Mouse (Mus musculus): ENCODE results near the gene Trim17. TPM values are rescaled to one million over a fixed set of nuclear protein-coding genes. Genes with fewer than 3 reads are reported as not detected.
A peak's percentile ranks its signal among the peaks of the same experiment; 100 is the strongest.

The Trim17 gene
- 1 to 10 TPM; 4.0 to 5.0 TPM for total RNA-seq (2021)
- long read RNA-seq, experiment 1, partial matches to known transcripts, result 2 of 6 reads
- long read RNA-seq, experiment 1, other reads (novel, unspliced or antisense), result 4 of 6 reads
- long read RNA-seq, experiment 2, partial matches to known transcripts, result 0 of 3 reads
- long read RNA-seq, experiment 2, other reads (novel, unspliced or antisense), result 3 of 3 reads

DNA sequence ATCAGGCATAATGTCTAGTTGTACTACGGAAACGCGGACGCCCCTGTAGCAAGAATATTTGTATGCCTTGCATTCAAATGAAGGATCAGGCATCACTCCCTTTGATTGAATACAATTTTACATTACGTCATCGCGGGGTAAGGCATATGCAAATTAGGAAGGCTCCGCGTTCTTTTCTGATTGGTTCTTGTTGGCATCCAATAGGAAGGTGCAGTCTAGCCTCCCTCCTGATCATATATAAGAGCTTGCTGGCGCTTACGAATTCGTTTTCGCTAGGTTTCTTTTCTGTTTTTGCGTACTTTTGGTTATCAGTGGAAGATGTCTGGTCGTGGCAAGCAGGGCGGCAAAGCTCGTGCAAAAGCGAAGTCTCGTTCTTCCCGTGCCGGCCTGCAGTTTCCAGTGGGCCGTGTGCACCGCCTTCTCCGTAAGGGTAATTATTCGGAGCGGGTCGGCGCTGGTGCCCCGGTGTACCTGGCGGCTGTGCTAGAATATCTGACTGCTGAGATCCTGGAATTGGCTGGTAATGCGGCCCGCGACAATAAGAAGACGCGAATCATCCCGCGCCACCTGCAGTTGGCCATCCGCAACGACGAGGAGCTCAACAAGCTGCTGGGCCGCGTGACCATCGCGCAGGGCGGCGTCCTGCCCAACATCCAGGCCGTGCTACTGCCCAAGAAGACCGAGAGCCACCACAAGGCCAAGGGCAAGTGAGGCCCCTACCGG lies at the start of gene Trim17, which contains the start of gene Hist3h2a:
Gene Trim17 (plus strand): TSS at position 266 of the 723 bp plus-strand sequence.
Gene Hist3h2a (plus strand): TSS at position 266 of the 723 bp plus-strand sequence.
- peak; percentile 80 to 83 for DNase-seq (ENCODE audit: low spot score in 2 of 2)

DNA sequence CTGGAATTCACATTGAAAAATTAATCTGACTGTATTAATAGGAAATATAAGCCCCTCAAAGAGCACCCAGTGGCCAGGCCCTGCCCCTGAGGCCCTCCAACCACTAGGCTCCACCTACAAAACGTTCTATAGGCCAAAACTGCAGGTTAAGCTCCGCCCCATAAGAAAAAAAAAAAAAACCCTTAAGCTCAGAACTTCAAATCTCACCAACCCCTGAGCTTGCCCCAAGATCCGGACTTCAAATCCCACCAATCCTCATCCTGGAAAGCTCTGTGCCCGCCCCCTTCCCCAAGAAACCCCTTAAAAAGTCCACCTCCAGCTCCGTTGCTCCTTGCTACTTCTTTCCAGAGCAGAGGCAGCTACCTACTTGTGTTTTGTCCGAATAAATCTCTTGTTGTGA lies 49.6 kb upstream of the Trim17 start:
- no peak for DNase-seq (ENCODE audit: low spot score in 2 of 2)

DNA sequence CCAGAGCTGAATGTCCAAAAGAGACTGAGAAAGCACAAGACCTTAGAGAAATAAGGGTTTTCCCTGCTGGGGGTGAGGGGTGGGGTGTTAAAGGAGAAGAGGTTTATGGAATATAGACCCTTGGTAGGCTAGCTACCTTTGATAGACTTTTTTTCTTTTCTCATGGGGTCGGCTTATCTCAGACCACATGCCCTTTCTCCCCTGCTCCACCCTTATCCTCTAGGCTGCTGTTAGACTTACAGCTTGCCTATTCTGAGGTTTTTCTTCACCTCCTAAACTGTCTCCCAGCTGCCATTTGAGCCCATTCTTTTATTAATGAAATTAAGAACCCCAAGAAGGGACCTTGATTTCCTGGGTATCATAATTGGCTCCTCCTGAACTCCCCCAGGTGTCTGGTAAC lies 40.7 kb upstream of the Trim17 start:
- no peak for DNase-seq (ENCODE audit: low spot score in 2 of 2)

DNA sequence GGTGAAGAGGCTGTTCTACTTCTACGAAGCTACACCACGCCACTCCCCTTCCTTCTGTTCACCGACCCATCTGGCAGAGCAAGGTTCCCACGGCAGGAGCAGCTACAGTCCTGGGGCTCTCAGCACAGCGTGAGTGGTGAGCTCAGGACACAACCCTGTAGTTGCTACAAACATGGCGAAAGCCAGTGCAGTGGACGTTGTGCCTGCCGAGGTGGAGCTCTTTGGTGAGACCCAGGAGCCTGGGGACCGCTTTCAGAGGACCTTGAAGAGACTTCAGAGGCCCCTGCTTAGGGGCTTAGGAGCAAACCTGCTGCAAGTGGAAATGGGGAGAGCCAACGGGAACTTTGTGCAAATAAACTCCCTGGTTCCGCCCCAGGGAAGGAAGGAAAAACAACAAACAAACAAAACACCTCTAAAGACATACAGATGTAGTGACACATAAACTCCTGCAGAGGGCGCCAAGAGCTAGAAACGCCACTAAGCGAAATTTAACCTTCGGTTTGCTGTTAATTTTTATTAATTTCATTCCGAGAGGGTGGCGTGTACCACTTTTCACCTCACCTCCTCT lies 39.9 kb upstream of the Trim17 start:
- DNase-seq (ENCODE audit: low spot score in 2 of 2), result no peak

DNA sequence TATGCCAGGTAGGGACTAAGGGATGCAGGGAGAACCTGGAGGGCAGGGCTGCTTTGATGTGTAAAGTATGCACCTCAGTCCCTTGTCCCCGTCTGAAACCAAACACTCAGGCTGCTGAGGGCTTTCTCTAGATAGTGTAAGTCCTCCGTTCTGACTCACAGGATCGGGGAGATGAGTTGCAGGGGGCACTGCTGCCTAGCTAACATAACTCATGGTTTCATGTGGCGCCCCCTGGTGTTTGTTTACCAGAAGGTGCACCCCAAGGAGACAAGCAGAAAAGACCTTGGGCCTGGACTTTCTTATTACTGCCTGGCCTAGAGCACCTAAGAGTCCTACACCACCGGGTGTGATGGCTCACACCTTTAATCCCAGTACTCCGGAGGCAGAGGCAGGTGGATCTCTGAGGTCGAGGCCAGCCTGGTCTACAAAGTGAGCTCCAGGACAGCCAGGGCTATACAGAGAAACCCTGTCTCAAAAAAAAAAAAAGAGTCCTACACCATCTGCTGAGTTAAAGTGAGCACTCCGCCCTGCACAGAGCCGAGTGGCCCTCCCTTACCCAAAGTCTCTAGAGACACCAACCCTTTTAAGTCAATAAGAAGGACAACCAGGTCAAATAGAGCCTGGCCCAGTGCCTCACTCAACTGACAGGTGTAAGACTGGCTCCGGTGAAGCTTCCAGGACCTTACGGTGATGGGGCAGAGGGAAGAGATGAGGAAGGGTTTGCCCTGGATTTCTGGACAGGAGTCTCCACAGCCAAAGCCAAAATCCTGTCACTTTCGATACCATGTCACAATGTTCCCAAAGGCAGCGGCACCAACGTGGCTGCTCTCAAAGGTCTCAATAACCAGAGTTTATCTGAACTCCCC lies 37.4 kb upstream of the Trim17 start:
- peak; percentile 26 to 56 for DNase-seq (ENCODE audit: low spot score in 2 of 2)

DNA sequence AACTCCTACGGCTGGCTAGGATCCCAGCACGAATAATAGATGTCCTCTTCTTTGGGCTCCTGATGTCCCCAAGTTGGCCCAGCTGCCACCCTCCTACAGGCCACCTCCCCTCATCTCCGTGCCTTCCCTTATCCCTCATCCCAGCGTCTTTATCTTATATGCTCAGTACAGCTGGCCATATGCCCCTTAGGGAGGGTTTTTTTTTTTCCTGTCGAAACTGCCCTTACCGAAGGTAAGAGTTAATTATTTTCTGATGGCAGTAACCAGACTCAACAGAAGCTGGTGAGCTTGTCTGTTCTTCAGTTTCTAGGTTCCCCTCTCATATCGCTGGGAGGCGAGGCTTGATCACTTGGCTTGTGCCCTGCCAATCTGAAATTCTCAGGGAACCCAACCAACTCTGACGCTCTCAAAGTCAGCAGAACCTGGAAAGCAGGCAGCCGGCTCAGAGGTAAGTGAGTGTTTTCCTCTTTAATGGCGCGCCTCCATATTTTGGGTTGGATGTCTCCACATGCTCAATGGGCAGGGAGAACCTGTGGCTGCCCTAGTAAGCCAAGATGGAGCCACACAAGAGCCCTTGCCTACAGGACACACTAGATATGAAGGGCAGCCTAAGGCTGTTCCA lies 36.6 kb upstream of the Trim17 start, which contains the start of gene Btnl10:
Gene Btnl10 (plus strand): TSS at position 164 of the 622 bp plus-strand sequence.
- no peak for DNase-seq (ENCODE audit: low spot score in 2 of 2)

DNA sequence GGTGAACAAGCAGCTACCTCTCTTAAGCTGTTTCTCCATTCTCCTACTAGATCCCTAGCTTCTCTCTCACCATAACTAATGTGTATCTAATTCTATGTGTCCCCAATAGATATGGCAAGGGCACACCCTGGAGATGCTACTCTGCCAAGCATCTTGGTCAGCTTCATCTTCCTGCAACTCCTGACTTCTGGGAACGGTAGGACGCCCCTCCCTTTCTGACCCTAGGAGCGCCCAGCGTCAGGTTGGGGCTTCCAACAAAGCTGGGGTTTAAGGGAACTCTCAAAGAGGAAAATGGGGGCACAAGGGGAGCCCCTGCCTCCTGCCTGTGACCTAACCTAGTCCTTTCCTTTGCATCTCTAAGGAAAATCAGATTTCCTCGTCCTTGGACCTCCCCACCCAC lies 35.7 kb upstream of the Trim17 start:
- DNase-seq (ENCODE audit: low spot score in 2 of 2), result no peak

DNA sequence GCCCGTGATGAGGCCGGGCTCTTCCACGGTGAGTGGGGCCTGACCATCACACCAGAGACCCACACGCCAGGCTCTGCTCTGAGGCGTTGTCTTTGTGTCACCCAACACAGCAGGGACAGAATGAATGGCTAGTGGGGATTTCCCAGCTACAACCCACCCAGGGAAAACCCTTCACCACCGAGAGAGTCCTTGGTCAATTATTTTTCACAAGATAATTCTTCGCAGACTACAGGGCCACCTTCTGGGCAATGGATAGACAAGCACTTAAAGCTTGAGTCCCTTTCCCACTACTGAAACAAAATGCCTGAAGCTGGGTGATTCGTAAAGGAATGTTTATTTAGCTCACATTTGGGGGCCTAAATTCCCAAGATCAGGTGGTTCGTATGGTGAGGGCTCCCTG lies 32.1 kb upstream of the Trim17 start:
- no peak for DNase-seq (ENCODE audit: low spot score in 2 of 2)

DNA sequence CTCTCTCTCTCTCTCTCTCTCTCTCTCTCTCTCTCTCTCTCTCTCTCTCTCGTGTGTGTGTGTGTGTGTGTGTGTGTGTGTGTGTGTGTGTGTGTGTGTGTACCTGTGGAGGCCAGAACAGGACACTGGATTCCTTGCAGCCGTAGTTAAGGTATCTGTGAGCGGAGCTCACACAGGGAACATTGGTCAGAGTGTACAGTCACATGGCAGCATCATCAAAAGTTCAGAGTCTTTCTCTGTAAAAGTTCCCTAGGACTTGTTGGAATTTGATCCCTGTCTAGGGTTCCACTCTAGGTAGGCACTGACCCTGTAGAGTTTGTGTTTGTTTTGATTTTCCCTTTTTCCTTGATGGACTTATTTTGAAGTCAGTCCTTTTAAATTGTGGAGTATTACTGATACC lies 27.8 kb upstream of the Trim17 start:
- no peak for DNase-seq (ENCODE audit: low spot score in 2 of 2)

DNA sequence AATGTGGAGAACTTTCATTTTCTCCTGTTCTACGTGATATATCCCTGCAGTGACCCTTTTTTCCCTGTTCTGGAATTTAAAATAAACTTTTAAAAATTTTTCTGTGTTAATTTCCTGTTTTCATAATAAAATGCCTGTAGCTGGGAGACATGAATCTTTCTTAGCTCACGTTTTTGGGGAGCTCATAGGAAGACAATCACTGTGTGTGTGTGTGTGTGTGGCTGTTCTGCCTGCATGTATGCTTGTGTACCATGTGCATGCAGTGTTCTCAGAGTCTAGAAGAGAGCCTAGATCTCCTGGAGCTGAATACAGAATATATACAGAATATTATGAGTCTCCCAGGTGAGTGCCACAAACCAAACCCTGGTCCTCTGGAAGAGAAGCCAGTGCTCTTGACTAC lies 27.4 kb upstream of the Trim17 start:
- no peak for DNase-seq (ENCODE audit: low spot score in 2 of 2)

DNA sequence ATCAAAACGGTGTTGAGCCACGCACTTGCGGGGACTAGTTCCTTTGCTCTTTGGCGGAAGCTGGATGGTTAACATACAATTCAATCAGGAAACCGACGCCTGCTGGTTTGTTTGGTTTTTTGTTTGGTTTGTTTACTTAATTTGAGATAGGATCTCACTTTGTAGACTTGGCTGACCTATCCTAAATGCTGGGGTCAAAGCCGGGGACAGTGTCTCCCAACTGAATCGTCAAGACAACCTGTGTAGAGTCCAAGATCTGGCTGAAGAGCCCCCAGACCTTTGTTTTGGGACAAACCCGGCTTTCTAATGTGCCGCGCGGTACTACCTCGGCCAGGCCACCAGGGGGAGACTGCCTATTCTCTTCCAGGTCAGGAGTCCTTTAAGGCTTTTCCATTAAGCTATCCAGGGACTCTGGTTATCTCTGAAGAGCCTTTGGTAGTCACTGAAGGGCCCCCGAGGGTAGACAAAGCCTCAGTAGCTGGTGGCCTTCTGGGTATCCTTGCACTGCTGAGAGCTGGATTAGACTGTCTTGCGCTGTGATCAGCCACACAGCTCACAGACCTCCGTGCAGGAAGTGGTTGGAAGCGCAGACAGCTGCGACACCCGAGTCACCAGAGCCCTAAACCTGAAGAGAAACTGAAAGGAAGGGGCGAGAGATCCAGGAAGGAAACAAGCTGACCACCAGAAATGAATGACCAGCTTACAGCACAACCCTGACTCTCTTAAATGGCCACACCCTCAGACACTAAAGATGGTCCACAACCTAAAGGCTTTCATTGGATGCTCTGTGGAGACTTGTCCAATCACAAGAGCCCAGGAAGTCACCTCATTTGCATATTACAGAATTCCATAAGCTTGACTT lies 26.5 kb upstream of the Trim17 start:
- peak in 1 of 2 experiments; percentile 36 for DNase-seq (ENCODE audit: low spot score in 2 of 2)

DNA sequence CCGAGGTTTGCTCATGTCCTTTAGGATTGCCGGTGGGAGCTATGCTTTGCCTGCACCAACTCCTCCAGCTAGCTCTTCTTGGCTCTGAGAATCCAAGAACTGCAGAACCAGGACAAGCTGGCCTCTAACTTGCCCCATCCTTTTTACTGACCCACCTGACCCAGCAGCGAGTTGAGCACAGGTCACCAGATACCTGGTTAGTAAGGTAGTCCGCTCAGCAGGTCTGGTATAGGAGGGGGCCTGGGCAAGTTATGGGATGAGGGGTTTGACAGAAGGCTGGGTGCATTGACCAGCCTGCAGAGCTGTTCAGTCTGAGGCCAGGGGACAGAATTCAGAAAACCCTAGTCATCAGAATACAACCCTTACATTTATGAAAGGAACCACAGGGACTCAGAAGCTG lies 25.4 kb upstream of the Trim17 start:
- no peak for DNase-seq (ENCODE audit: low spot score in 2 of 2)

DNA sequence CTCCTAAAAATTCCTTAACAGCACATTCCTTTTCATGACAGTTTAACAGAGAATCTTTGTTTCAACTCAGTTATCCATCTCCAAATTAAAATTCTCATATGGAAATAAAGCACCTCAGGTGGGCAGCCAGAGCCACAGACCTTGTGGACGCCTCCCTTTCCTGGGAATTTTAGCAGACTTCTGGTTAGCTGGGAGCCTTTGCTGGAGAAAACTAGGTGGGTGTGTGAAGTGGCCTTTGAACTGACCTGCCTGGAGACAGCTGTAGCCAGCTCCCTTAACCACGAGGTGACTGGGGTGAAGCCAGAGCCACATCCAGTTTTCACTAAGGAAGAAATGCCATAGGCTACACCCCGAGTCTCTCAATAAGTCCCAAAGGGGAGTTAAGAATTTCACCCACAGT lies 24.8 kb upstream of the Trim17 start:
- no peak for DNase-seq (ENCODE audit: low spot score in 2 of 2)

DNA sequence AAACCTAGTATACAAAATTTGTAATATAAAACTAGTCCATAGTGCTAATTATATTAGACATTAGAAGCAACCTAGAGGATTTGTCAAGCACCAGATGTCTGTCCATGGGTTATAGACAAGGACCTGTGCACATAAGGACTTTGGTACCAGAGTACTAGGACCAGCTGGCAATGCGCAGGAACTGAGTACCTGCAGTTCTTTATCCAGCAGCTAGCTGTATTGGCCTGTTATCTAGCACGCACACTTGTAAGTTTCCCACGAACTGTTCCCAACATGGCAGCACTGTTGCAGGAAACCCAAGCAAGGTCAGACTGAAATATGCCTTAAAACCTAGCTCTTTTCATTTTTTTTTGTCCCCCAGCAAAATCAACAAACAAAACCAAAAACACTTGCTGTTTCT lies 24.2 kb upstream of the Trim17 start:
- no peak for DNase-seq (ENCODE audit: low spot score in 2 of 2)

DNA sequence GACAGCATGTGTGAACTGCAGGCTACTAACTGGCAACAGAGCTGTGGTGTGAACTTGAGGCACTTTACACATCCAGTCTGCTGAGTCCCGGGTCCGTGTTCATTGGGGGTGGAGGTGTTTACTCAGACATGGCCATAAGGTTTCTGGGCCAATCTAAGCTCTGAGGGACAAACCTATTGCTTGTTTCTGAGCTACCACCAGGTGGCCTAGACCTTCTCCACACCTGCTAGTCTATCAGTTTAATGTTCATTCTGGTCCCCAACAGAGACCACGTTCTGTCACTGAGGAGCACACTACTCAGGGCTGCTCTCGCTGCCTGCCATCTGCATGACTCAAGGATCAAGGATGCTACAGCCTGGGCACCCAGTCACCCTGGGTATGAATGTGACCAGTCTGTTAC lies 22.9 kb upstream of the Trim17 start:
- DNase-seq (ENCODE audit: low spot score in 2 of 2), result no peak

DNA sequence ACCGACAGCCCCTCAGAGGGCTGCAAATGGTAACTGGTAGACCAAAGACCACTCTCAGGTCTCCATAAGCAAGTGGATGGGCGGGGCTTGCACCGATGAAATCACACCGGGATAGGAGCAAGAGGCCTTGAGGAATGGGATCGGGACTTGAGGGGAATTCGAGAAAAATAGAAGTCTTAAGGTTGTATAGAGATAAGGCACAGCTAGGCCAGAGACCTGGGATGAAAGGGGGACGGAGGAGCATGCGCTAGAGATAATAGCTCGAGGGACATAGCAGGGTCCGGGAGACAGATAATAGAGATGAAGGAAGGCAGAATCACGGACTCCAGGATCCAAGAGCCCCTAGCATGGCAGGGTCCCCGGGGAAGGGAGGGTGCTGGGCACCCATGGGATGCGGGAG lies 16.6 kb upstream of the Trim17 start:
- no peak for DNase-seq (ENCODE audit: low spot score in 2 of 2)

DNA sequence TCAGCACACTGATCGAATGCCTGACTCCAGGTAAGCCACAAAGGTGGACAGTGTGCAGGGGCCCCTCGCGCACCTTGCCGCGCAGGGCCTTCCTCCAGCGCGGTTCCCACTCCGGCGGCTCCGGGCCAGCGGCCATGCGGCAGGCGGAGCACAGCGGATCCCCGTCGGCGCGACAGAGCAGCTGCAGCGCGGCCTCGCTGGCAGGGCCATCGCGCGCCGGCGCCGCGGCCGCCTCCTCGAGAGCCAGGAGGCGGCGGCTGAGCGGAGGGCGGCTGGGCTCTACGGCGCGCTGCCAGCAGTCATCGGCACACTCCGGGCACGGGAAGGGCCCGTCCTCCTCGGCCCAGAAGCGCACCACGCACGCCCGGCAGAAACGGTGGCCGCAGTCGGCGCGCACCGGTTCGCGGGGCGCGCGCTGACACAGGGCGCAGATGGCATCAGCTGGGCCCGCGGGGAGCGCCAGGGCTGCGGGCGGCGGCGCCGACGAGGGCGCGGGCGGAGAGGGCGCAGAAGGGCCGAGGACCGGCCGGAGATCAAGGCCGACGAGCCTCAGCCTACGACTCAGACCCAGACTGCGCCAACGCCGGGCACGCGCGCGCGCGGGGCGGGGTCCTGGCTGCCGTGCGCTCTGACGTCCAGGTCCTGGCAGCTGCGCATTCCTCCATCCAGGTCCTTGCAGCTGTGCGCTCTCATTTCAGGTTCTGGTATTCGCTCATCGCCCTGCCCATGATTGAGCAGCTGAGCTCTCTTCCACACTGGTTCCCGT lies 16.0 kb upstream of the Trim17 start, which contains the start of gene Rnf187:
Gene Rnf187 (minus strand): TSS at position 595 of the 766 bp plus-strand sequence.
- peak; percentile 91 to 94 for DNase-seq (ENCODE audit: low spot score in 2 of 2)

DNA sequence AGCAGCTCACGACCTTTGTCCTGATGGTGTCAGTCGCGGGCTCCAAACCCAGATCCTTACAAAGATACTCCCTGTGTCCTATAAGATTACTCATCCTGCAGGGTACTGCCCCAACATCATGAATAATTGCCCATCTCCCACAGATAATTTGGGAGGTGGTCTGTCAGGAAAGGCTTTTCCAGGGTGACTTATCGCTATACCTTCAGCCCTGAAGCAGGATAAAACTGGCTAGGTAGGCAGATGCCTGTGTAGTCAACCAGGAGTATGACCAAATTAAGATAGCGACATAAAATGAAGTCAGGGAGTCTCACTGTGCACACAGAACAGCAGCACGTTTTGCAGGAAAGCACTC lies 15.4 kb upstream of the Trim17 start:
- DNase-seq (ENCODE audit: low spot score in 2 of 2), result no peak

DNA sequence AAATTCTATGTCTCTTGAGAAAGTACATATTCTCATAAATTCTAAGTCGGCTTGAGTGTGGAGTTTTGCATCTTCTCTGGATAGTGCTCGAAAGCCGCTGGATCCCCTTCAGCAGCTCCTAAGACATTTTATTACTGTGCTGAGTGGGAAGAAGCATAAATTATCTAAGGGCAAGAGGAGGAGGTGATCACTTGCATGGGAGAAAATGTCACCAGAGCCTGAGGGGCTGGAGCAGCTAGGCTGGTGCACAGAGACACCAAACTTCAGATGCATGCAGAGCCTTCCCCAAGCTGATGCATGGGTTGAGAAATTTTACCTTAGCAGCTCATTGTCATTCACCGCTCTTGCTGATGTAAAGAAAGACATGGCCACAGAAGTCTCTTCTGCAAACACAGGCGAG lies 10.3 kb upstream of the Trim17 start:
- no peak for DNase-seq (ENCODE audit: low spot score in 2 of 2)

Data from left cerebral cortex, adult 18-20 months (tissue).